Mouse (Mus musculus): ENCODE data around the gene Copb1.

GRCm38 (mm10) chr7:114183416-114183815 lies 71.1 kb downstream of the Copb1 start:
- TF ChIP-seq CTCF (IDR thresholded peaks at IDR 0.05; ENCODE audit: borderline replicate concordance, extremely low read depth, insufficient read depth, insufficient read length) (no peak), POLR2A (IDR thresholded peaks at IDR 0.05; ENCODE audit: borderline replicate concordance, extremely low read depth, insufficient read depth, insufficient read length, poor library complexity, severe bottlenecking) (no peak)
